Mouse (Mus musculus) lung, embryonic 16.5 days (tissue): ENCODE measurements around the gene Sult6b1. TPM values are rescaled to one million over a fixed set of nuclear protein-coding genes. Genes with fewer than 3 reads are reported as not detected.

ENCODE experiments used
- ATAC-seq: fragments of 200-750 bp; cut with Nextera tagmentation; 2 replicates; pipeline ENCODE4 v1.8.0; 2017; ENCODE audit warnings: low read depth, mild to moderate bottlenecking, moderate library complexity
- H3K27ac ChIP-seq: fragments of 300-500 bp; sonication (generic); 2 replicates; pipeline ENCODE4 v1.5.1; 2014; ENCODE audit warnings: mild to moderate bottlenecking, control low read depth, low read length
- H3K27me3 ChIP-seq: fragments of 300-500 bp; sonication (generic); 2 replicates; pipeline ENCODE4 v1.6.1; 2014; ENCODE audit warnings: low read depth, low read length, mixed read lengths; ENCODE audit not compliant: control insufficient read depth, insufficient read depth
- H3K36me3 ChIP-seq: fragments of 300-500 bp; sonication (generic); 2 replicates; pipeline ENCODE4 v1.6.1; 2014; ENCODE audit warnings: low read length; ENCODE audit not compliant: control insufficient read depth, insufficient read depth
- H3K4me1 ChIP-seq: fragments of 300-500 bp; sonication (generic); replicated peaks from 2 replicates; pipeline ENCODE4 v1.6.1; 2014; ENCODE audit warnings: low read length, mixed read lengths; ENCODE audit not compliant: control insufficient read depth, insufficient read depth
- H3K4me2 ChIP-seq: fragments of 300-500 bp; sonication (generic); 2 replicates; pipeline ENCODE4 v1.6.1; 2014; ENCODE audit warnings: low read depth, low read length, control low read depth
- H3K4me3 ChIP-seq: fragments of 300-500 bp; sonication (generic); 2 replicates; pipeline ENCODE4 v1.5.1; 2014; ENCODE audit warnings: mild to moderate bottlenecking, low read length, control low read depth
- H3K9ac ChIP-seq: fragments of 300-500 bp; sonication (generic); 2 replicates; pipeline ENCODE4 v1.6.1; 2014; ENCODE audit warnings: low read length, control low read depth
- H3K9me3 ChIP-seq: fragments of 300-500 bp; sonication (generic); 2 replicates; pipeline ENCODE4 v1.6.1; 2016; ENCODE audit warnings: low read length; ENCODE audit not compliant: control insufficient read depth
- WGBS: fragments of 180-500 bp; shearing (Covaris S2); extraction: QIAGEN DNeasy Blood & Tissue Kit; methylation state at CpG from one replicate; pipeline ENCODE4 v1.1.7; 2014; 5-methylcytosine and 5-hydroxymethylcytosine counted together
- polyA plus RNA-seq: library from polyadenylated mRNA; unstranded; fragments of >200 nt; fragmentation: Nextera tagmentation; extraction: Ambion mirVana; gene quantifications from 2 replicates; pipeline ENCODE4 v1.2.1, GENCODE M21; 2015

Sult6b1 gene
- polyA plus RNA-seq, 1 experiment from 2014 or later, result 0.34 TPM

DNA sequence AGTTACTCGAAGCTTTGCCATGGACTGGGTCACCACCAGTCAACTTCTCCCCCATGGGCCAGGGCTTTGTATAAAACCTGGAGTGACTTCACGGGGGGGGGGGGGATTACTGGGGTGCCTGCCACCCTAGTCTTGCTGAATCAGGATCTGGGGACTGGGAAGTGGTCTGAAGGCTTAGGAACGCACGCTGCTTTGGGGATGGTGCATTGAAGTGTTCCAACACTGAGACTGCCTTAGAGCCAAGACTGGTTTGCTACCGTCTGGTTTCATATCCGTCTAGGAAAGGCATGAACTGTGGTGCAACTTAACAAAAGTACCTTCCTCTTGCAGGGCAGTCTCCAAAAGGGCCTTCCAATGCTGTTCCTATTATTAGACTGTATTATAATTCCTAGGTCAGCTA, 10.9 kb upstream of the Sult6b1 start:
- H3K4me3 ChIP-seq, result peak overlapping the region; percentile 79
- peak overlapping the region; percentile 90; the same call in 1 of the 2 replicates for H3K9ac ChIP-seq
- peak overlapping the region; percentile 89 for H3K4me2 ChIP-seq
- H3K4me1 ChIP-seq, result peaks cover 14% of the 10 kb centered on the region
- no peak for ATAC-seq
- H3K27me3 ChIP-seq, result no peaks in the 10 kb centered on the region
- H3K27ac ChIP-seq, result 0 out of 2 replicates have a peak overlapping the region, but pooled peaks have one; percentile 6
- peaks cover 24% of the 10 kb centered on the region for H3K36me3 ChIP-seq
- whole genome bisulfite sequencing, result 45% methylated on average over 6 of the region's 6 CpGs
- no peaks in the 10 kb centered on the region for H3K9me3 ChIP-seq

DNA sequence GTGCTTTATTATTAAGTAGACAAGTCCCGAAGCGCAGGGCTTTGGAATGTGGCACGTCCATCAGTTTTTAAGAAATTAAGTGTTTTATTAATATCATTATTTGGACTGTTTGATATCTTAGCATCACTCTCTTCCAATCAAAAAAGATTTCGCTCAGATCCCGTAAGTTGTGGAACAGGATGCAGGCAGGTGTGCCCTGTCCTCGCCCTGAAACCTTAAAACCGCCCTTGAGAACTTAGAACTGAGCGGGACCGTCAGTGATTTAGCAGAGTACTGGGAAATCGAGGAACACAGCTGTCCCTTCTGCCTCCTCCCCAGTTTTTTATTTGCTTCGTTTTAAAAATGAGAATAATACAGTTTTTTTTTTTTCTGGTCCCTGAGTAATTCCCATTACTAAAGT, 10.1 kb upstream of the Sult6b1 start:
- H3K36me3 ChIP-seq, result peaks cover 19% of the 10 kb centered on the region
- peak overlapping the region; percentile 90 for H3K9ac ChIP-seq
- H3K27me3 ChIP-seq, result no peaks in the 10 kb centered on the region
- H3K9me3 ChIP-seq, result no peaks in the 10 kb centered on the region
- peak overlapping the region; percentile 79 for H3K4me3 ChIP-seq
- H3K4me1 ChIP-seq, result peaks cover 14% of the 10 kb centered on the region
- 0 out of 2 replicates have a peak, but pooled peaks have one; percentile 17 for ATAC-seq
- WGBS, result under 1% methylated on average over 11 of the region's 11 CpGs
- H3K4me2 ChIP-seq, result peak overlapping the region; percentile 89
- peak overlapping the region; percentile 95 for H3K27ac ChIP-seq

DNA sequence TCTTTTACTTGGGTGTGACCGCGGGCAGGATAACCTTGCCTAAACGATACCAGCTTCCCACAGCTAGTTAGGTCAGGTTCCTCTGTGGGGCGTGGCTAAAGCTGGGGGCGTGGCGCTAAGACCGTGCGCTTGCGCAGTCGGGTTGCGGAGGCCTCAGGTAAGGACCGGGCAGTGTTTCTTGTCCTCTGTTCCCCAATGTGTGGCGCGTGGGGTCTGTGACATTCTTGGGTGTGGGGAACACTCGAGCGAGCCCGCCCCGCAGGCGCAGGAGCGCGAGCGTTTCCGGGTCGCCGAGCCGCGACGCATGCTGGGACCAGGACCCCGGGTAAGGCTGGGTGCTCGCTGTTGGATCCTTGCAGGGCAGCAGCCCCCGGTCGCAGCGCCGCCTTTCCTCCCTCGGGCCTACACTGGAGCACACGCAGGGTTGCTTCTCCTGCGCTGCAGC, 9.6 kb upstream of the Sult6b1 start, which contains the start of gene Cebpzos:
TSS of gene Cebpzos (plus strand) at position 132 of the 445 bp plus-strand sequence.
- Histone ChIP-seq H3K4me1 (peaks cover 14% of the 10 kb centered on the region), H3K27me3 (no peaks in the 10 kb centered on the region), H3K9ac (peak within 1 kb of the TSS; percentile 90), H3K4me2 (peak within 1 kb of the TSS; percentile 89), H3K27ac (peak within 1 kb of the TSS; percentile 95), H3K36me3 (peaks cover 14% of the 10 kb centered on the region), H3K4me3 (peak within 1 kb of the TSS; percentile 79), H3K9me3 (no peaks in the 10 kb centered on the region)
- 0% methylated on average over 37 of the region's 37 CpGs for WGBS
- ATAC-seq, result peak; percentile 95

DNA sequence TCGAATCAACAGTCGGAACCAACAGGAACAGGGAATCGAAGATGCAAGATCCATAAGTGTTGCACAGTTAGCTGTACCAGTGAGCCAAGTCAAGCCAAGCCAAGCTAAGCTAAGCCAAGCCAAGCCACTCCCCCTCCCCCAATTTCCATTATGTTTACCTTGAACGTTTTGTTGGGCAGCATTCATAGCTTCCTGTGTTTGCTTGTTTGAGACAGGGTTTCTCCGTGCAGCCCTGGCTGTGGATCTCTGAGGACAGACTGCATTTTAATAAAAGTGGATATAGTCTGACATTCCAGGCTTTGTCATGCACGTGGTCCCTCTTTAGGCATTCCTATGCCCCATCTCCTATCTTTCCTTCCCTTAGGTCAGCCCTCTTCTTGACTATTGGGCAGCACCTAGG, 9.0 kb upstream of the Sult6b1 start:
- Histone ChIP-seq H3K36me3 (peaks cover 9% of the 10 kb centered on the region), H3K9me3 (no peaks in the 10 kb centered on the region), H3K27ac (peak overlapping the region; percentile 95), H3K9ac (peak overlapping the region; percentile 90), H3K4me1 (peaks cover 14% of the 10 kb centered on the region), H3K4me3 (peak overlapping the region; percentile 79), H3K27me3 (no peaks in the 10 kb centered on the region), H3K4me2 (peak overlapping the region; percentile 89)
- WGBS, result 47% methylated on average over 6 of the region's 6 CpGs
- ATAC-seq, result peak; percentile 25

DNA sequence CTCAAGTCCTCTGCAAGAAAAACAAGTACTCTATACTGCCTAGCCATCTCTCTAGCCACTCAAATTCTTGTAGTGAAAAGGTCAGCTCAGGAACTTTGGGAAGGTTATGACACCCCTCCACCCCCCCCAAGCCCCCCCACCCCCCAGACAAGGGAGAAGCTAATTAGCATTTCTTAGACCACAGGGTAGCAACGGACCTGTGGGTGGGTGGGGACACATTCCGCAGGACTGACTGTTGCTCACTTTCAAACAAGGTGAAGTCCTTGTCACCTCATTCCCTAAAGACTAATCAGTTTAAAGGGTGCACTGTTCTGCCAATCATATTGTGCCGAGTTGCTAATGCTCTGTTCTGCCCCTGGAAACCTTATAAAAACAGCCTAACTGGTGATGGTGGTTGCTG, 7.1 kb upstream of the Sult6b1 start:
- no peak overlapping the region for H3K4me3 ChIP-seq
- 63% methylated on average over 3 of the region's 3 CpGs for WGBS

DNA sequence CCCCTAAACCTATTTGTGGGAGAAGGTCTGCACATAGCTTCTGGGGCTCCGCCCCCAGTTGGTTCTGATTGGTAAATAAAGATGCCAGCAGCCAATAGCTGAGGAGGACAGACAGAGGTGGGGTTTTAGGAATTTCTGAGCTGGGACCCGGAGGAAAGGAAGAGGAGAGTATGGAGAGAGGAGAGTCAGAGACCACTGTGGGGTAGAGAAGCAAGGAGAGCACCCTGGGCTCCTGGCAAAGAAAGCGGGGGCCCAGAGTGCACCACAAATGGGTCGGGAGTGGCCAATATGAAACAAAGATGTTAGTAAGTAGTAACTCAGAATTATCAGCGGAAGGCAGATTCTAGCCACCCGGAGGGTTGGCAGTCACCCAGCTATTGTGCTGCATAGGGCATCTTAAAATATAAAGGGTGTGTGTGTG, 6.1 kb upstream of the Sult6b1 start:
- Histone ChIP-seq H3K9ac (peak overlapping the region; percentile 9; the same call in 1 of the 2 replicates), H3K4me3 (peak overlapping the region; percentile 33), H3K27ac (no peak overlapping the region), H3K4me1 (peaks cover 14% of the 10 kb centered on the region), H3K27me3 (no peaks in the 10 kb centered on the region), H3K4me2 (peak overlapping the region; percentile 42), H3K9me3 (no peaks in the 10 kb centered on the region), H3K36me3 (no peaks in the 10 kb centered on the region)
- 26% methylated on average over 6 of the region's 6 CpGs for WGBS
- ATAC-seq, result peak; percentile 59

More for the DNA sequence above, 7.1 kb upstream of the Sult6b1 start:
- Histone ChIP-seq H3K9ac (no peak overlapping the region), H3K4me2 (no peak overlapping the region), H3K9me3 (no peaks in the 10 kb centered on the region), H3K4me1 (peaks cover 14% of the 10 kb centered on the region), H3K27ac (no peak overlapping the region), H3K27me3 (no peaks in the 10 kb centered on the region), H3K36me3 (peaks cover 2% of the 10 kb centered on the region; the same call in 1 of the 2 replicates)
- no peak for ATAC-seq

DNA sequence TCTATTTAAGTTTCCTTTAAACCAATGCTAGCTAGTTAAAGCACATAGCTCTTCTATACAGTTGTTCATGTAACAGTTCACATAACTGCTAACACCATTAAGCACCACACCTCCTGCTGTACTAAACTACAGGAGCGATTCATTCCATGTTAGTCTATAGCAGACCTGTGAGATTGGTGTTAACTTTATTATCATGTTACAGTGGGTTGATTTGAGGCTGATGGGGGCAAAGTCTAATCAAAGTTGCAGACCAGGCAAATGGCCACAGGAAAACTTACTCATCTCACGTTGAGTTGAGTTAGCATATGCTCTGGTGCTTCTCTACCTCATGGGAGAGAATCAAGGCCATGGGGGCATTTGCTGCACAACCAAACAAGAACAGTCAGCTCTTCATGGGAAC, 2.6 kb upstream of the Sult6b1 start:
- no peak for ATAC-seq
- Histone ChIP-seq H3K4me2 (no peak overlapping the region), H3K36me3 (no peaks in the 10 kb centered on the region), H3K4me3 (no peak overlapping the region), H3K27me3 (no peaks in the 10 kb centered on the region), H3K9me3 (no peaks in the 10 kb centered on the region), H3K27ac (no peak overlapping the region), H3K4me1 (no peaks in the 10 kb centered on the region), H3K9ac (no peak overlapping the region)
- 70% methylated on average over 2 of the region's 2 CpGs for WGBS

DNA sequence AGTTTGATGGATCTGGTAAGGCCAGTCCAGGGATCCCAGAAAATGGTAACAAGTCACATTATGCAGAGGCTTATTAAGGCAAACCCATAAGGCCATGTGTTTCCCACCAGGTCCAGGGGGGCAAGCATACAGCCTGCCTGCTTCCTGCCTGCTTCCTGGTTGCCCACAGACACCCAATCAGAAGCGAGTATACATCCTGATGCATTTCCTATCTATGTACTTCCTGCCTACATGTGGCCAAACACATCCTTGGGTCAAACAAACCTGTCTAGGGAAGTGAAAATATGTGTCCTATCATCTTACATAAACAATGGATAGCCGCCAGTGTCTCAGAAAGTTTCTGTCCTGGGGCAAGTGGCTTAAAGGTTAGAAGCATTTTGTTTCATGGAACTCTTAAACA, 3.6 kb downstream of the Sult6b1 start:
- no peak for ATAC-seq
- no peaks in the 10 kb centered on the region for H3K9me3 ChIP-seq
- 52% methylated on average over 2 of the region's 2 CpGs for WGBS
- no peak overlapping the region for H3K27ac ChIP-seq
- H3K9ac ChIP-seq, result no peak overlapping the region
- H3K4me1 ChIP-seq, result no peaks in the 10 kb centered on the region
- H3K36me3 ChIP-seq, result no peaks in the 10 kb centered on the region
- H3K4me3 ChIP-seq, result no peak overlapping the region
- no peak overlapping the region for H3K4me2 ChIP-seq
- H3K27me3 ChIP-seq, result no peaks in the 10 kb centered on the region

DNA sequence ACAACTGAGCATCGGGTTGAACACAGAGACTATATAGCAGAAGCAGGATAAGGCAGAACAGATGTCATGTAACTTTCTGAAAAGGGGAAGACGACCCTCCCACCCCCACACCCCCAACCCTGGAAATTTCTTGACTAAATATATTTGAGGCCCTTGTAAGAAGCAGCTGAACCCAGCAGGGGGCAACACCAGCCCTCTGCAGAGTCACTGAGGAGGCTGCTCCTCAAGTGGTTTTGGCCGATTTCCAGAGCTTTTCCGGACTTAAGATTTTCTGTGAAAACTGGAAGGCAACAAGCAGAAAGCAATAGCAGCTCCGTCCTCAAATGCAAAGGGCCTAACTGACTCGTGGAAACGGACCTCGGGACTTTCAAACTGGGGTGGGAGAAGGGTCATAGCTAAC, 11.4 kb downstream of the Sult6b1 start:
- Histone ChIP-seq H3K4me1 (no peaks in the 10 kb centered on the region), H3K9ac (peak overlapping the region; percentile 56), H3K27ac (no peak overlapping the region), H3K4me3 (peak overlapping the region; percentile 41), H3K36me3 (no peaks in the 10 kb centered on the region), H3K4me2 (peak overlapping the region; percentile 65), H3K27me3 (no peaks in the 10 kb centered on the region), H3K9me3 (no peaks in the 10 kb centered on the region)
- 11% methylated on average over 8 of the region's 8 CpGs for WGBS
- peak; percentile 71 for ATAC-seq
